Mouse (Mus musculus) left cerebral cortex, adult 8-10 months (tissue): ENCODE measurements at regions not wholly inside any gene's neighbourhood (a gene's known extent, or its start where the extent isn't known, plus 50 kb on each side); places are given as distances from the start of the nearest gene placed in this dataset.

Source experiments
- DNase-seq, 2 experiments: peaks; one replicate each; pipeline ENCODE4 v3.0.0; 2022; ENCODE audit warnings: low spot score in 2 of 2

- no peak for DNase-seq
These were observed 72.9 kb upstream of the Ercc4 start for GRCm38 (mm10) chr16:13036596-13036995.

GRCm38 (mm10) chr16:13040312-13041100, 69.0 kb upstream of the Ercc4 start:
- DNase-seq, result no peak

- no peak for DNase-seq
These were observed 68.1 kb upstream of the Ercc4 start for GRCm38 (mm10) chr16:13041356-13041755.

- DNase-seq, result no peak
These were observed 64.3 kb upstream of the Ercc4 start for GRCm38 (mm10) chr16:13045079-13045590.

- no peak for DNase-seq
These were observed 62.9 kb upstream of the Ercc4 start for GRCm38 (mm10) chr16:13046366-13047120.

- no peak for DNase-seq
These were observed 60.2 kb upstream of the Ercc4 start for GRCm38 (mm10) chr16:13049321-13049720.

- no peak for DNase-seq
These were observed 59.1 kb upstream of the Ercc4 start for GRCm38 (mm10) chr16:13050225-13050892.

- DNase-seq, result no peak
These were observed 54.5 kb upstream of the Ercc4 start for GRCm38 (mm10) chr16:13054956-13055355.
